Mouse (Mus musculus): Measurements from ENCODE around the gene Hcrt.

Gene Hcrt

DNA sequence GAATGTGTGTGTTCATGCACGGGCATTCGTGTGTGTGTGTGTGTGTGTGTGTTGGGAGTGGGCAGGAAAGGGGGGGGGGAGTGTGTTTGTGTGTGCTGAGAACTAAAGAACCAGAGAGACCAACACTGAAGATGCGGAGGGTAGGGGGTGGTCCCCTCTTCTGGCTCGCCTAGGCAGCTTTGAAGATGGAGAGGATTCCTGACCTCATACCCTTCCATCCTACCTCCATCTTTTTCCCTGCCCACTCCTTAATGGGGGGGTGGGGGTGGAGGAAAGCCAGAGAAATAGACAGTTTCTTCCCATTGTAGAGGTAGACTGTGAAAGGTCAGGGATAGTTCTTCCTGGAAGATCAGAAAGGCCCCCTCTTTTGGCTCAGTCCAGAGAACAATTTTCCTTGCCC, 49.6 kb downstream of the Hcrt start:
- no peak for TF ChIP-seq GATA4 (IDR thresholded peaks at IDR 0.05; ENCODE audit: insufficient replicate concordance, low read length)

GRCm38 (mm10) chr11:100711783-100712615, 50.7 kb downstream of the Hcrt start, which contains the start of gene Kat2a:
Gene Kat2a, minus strand, starts transcription at chr11:100712465.
- no peak for TF ChIP-seq GATA4 (IDR thresholded peaks at IDR 0.05; ENCODE audit: insufficient replicate concordance, low read length)
